Mouse (Mus musculus) neutrophil, adult 59 days (primary cell): ENCODE measurements around the gene Barx1. TPM values are rescaled to one million over a fixed set of nuclear protein-coding genes. Genes with fewer than 3 reads are reported as not detected.

ENCODE experiments used
- total RNA-seq, 2 experiments: library from RNA; stranded (reverse); gene quantifications; 1 replicate in 1 of 2; 2 replicates in 1 of 2; pipeline ENCODE4 v1.2.4; 2023

Gene Barx1
- total RNA-seq = not detected

GRCm38 (mm10) chr13:48662431-48663143 is at the start of gene Barx1:
Barx1 (plus strand) TSS chr13:48662998.

DNA sequence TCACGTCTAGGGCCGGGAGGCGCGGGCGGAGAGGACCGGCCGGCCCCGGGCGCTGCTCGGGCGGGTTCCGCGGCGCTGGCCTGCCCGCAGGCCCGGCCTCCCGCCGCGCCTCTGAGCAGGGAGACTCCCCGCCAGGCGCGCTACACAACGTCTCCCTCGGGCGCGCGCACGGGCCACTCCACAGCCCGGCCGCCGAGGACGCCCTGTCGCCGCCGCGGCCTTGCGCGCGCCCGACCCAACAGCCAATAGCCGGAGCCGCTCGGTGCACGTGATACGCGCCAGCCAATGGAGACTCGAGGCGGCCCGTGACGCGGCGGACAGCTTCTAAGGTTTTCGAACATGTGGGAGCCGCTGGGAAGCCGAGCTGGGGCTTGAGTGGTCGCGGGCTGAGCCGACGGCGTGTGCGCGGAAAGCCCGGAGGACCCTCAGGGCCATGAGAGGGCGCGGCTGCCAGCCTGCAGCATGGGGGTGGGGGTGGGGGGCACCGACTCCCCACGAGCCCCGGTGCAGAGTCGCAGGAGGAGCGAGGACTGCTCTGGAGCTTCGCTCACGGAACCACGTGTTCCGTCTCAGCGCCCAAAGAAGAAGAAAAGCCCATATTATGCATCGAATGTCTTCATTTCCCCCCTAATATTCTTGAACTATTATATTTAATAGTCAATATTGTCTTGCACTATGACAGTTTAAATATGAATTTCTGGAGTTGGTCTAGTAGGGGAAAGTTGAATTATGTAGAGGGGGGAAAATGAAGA is 37.2 kb upstream of the Barx1 start, which contains the start of gene Ptpdc1:
Gene Ptpdc1, minus strand, starts transcription at position 232 of the 752 bp plus-strand sequence.

Other genes starting within 250 kb of the Barx1 start
- 1 to 10 TPM; 8.0 to 8.8 TPM for gene Zfp169, start 149.5 kb upstream of the Barx1 start, total RNA-seq
- not detected for gene A830005F24Rik, start 149.4 kb upstream of the Barx1 start, total RNA-seq
- 1 to 10 TPM; 1.8 to 1.9 TPM for gene Ptpdc1, start 37.3 kb upstream of the Barx1 start, total RNA-seq
- gene Phf2, start 208.1 kb downstream of the Barx1 start, total RNA-seq = 10 to 100 TPM; 29.6 to 32.7 TPM